Mouse (Mus musculus) CH12.LX (cell line): ENCODE results near the gene Srms.

Source experiments
- JUND ChIP-seq: conservative IDR thresholded peaks from 2 replicates; pipeline ENCODE4 v1.6.1; 2011; ENCODE audit warnings: low read depth, low read length, improper control_type of control experiment
- PAX5 ChIP-seq: IDR thresholded peaks from 2 replicates; pipeline ENCODE4 v1.6.1; 2012; ENCODE audit warnings: low read length, inconsistent platforms, mixed read lengths
- POLR2A ChIP-seq: IDR thresholded peaks from 2 replicates; pipeline ENCODE4 v1.6.1; 2011; ENCODE audit warnings: low read depth, mild to moderate bottlenecking, improper control_type of control experiment, low read length
- POLR2AphosphoS2 ChIP-seq: IDR thresholded peaks from 2 replicates; pipeline ENCODE4 v1.6.1; 2011; ENCODE audit warnings: low read depth, low read length, improper control_type of control experiment

GRCm38 (mm10) chr2:181186635-181187034, 26.4 kb downstream of the Srms start:
- TF ChIP-seq POLR2A (no peak), PAX5 (no peak), POLR2AphosphoS2 (no peak), JUND (no peak)
